Mouse (Mus musculus): ENCODE results near the gene Cd6. TPM values are rescaled to one million over a fixed set of nuclear protein-coding genes. Genes with fewer than 3 reads are reported as not detected.

Gene Cd6
- polyA plus RNA-seq, 1 experiment, result 41.0 TPM

DNA sequence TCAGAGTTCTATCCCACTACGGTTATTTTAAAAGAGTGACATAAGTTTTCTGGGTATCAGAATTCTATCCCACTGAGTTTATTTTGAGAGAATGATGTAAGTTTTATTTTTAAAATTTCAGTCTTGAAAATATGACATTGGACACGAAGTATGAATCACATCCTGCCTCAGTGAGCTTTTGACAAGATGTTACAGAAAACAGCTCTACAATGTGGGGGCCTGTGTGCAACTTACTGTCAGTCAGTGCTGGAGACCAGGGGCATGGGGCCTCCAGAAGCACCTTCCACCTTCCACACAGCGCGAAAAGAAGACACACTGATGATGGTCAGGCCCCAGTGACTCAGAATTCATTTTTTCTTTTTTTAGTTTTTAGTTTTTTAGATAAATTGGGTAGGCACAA, 48.2 kb downstream of the Cd6 start:
- H3K4me1 ChIP-seq (ENCODE audit: control insufficient read depth, insufficient read depth, insufficient read length), result peaks cover 11% of the 10 kb centered on the region; the same call in 1 of the 2 replicates
- DNase-seq (ENCODE audit: low read depth in 1 of 2, low spot score in 2 of 2), result no peak
- no peaks in the 10 kb centered on the region for H3K27me3 ChIP-seq (ENCODE audit: control insufficient read depth, insufficient read depth, low read length)
- WGBS, result 51% methylated on average over 4 of the region's 4 CpGs
- H3K27ac ChIP-seq (ENCODE audit: insufficient read depth, low read length), result peak overlapping the region; percentile 42; the same call in 1 of the 2 replicates
- H3K36me3 ChIP-seq (ENCODE audit: control insufficient read depth, insufficient read depth, low read length), result no peaks in the 10 kb centered on the region
- H3K4me3 ChIP-seq (ENCODE audit: extremely low read depth, insufficient read depth, insufficient read length), result no peak overlapping the region
- TF ChIP-seq POLR2A (IDR thresholded peaks at IDR 0.05; ENCODE audit: low read depth, low read length), result no peak
- no peak for TF ChIP-seq CTCF (IDR thresholded peaks at IDR 0.05; ENCODE audit: extremely low read depth, insufficient read depth, insufficient read length, insufficient replicate concordance)

DNA sequence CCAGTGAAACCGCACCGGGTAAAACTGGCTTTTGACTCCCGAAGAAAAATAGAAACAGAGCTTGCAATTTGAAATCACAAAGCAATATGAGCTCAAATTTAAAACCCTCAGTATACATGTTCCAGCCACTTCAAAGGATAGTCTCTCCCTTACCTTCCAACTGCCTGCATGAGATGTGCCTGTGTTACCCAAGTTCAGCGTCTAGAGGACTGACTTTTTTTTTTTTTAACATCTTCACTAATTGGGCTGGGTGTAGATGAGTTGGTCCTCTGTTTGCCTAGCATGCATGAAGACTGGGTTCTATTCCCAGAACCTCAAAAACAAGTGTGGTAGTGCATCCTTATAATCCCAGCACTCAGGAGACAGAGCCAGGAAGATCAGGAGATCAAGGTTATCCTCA, 53.0 kb downstream of the Cd6 start:
- DNase-seq (ENCODE audit: low read depth in 1 of 2, low spot score in 2 of 2), result no peak
- WGBS, result 77% methylated on average over 4 of the region's 4 CpGs
- TF ChIP-seq POLR2A (IDR thresholded peaks at IDR 0.05; ENCODE audit: low read depth, low read length) (no peak), CTCF (IDR thresholded peaks at IDR 0.05; ENCODE audit: extremely low read depth, insufficient read depth, insufficient read length, insufficient replicate concordance) (no peak)
- Histone ChIP-seq H3K4me1 (ENCODE audit: control insufficient read depth, insufficient read depth, insufficient read length) (no peaks in the 10 kb centered on the region; the same call in none of the 2 replicates), H3K36me3 (ENCODE audit: control insufficient read depth, insufficient read depth, low read length) (no peaks in the 10 kb centered on the region), H3K4me3 (ENCODE audit: extremely low read depth, insufficient read depth, insufficient read length) (no peak overlapping the region), H3K27me3 (ENCODE audit: control insufficient read depth, insufficient read depth, low read length) (no peaks in the 10 kb centered on the region), H3K27ac (ENCODE audit: insufficient read depth, low read length) (no peak overlapping the region)

DNA sequence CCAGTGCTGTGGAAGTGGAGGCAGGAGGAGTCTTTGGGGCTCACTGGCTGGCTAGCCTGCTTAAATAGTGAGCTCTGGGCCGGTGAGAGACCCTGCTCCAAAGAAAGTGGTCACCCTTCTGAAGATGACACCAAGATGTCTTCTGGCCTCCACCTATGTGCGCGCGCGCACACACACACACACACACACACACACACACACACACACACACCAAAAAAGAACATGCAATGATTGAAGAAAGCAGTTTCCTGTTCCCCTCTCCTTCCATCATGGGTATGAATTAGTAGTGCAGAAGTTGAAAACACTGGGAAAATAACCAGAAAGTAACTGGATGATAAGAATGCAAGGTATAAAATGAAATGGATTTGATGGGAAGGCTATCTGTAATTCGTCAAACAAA, 55.7 kb downstream of the Cd6 start:
- DNase-seq (ENCODE audit: low read depth in 1 of 2, low spot score in 2 of 2), result no peak
- H3K27me3 ChIP-seq (ENCODE audit: control insufficient read depth, insufficient read depth, low read length), result no peaks in the 10 kb centered on the region
- no peaks in the 10 kb centered on the region; the same call in none of the 2 replicates for H3K4me1 ChIP-seq (ENCODE audit: control insufficient read depth, insufficient read depth, insufficient read length)
- H3K4me3 ChIP-seq (ENCODE audit: extremely low read depth, insufficient read depth, insufficient read length), result no peak overlapping the region
- H3K27ac ChIP-seq (ENCODE audit: insufficient read depth, low read length), result no peak overlapping the region
- TF ChIP-seq POLR2A (IDR thresholded peaks at IDR 0.05; ENCODE audit: low read depth, low read length) (no peak), CTCF (IDR thresholded peaks at IDR 0.05; ENCODE audit: extremely low read depth, insufficient read depth, insufficient read length, insufficient replicate concordance) (no peak)
- H3K36me3 ChIP-seq (ENCODE audit: control insufficient read depth, insufficient read depth, low read length), result no peaks in the 10 kb centered on the region
- WGBS, result 93% methylated on average over 6 of the region's 6 CpGs

DNA sequence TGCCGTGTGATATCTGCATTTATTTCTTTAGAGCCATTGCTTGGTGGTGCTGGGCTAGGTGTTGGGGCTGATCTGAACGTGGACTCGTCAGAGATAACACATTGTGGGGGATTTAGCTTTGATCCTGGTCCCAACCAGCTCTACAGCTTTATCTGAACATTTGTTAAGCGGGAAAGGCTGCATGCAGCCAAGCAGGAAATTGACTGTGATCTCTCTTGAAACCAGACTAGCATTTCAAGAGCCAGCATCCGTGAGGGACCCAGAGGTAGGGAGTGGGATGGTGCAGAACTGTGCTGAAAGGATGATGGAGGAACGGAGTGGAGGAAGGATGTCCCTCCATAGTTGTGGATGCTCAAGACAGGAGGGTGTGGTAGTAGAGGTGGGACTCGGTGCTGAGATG, 56.5 kb downstream of the Cd6 start:
- Histone ChIP-seq H3K27ac (ENCODE audit: insufficient read depth, low read length) (no peak overlapping the region), H3K36me3 (ENCODE audit: control insufficient read depth, insufficient read depth, low read length) (no peaks in the 10 kb centered on the region), H3K27me3 (ENCODE audit: control insufficient read depth, insufficient read depth, low read length) (no peaks in the 10 kb centered on the region), H3K4me1 (ENCODE audit: control insufficient read depth, insufficient read depth, insufficient read length) (no peaks in the 10 kb centered on the region; the same call in none of the 2 replicates), H3K4me3 (ENCODE audit: extremely low read depth, insufficient read depth, insufficient read length) (no peak overlapping the region)
- WGBS, result 77% methylated on average over 7 of the region's 7 CpGs
- TF ChIP-seq CTCF (IDR thresholded peaks at IDR 0.05; ENCODE audit: extremely low read depth, insufficient read depth, insufficient read length, insufficient replicate concordance), result no peak
- TF ChIP-seq POLR2A (IDR thresholded peaks at IDR 0.05; ENCODE audit: low read depth, low read length), result no peak
- DNase-seq (ENCODE audit: low read depth in 1 of 2, low spot score in 2 of 2), result no peak

DNA sequence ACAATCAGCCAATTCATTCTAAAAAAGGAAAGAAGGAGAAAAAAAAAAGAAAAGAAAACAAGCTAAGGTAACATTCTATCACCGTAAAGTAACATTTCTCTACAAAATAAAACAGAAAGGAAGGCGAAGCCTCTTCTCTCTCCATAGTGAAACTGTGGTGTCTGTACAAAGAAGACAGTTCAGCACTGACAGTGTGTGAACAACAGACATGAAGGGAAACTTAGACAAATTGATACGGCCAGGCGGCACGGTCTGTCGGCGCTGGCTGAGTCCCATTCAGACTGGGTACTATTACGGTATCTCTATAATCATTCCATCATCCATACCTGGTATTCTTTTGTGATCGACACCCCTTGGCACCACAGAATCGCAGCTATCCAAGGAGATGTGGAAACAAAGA, 57.0 kb downstream of the Cd6 start:
- Histone ChIP-seq H3K4me1 (ENCODE audit: control insufficient read depth, insufficient read depth, insufficient read length) (no peaks in the 10 kb centered on the region; the same call in none of the 2 replicates), H3K36me3 (ENCODE audit: control insufficient read depth, insufficient read depth, low read length) (no peaks in the 10 kb centered on the region), H3K27me3 (ENCODE audit: control insufficient read depth, insufficient read depth, low read length) (no peaks in the 10 kb centered on the region), H3K27ac (ENCODE audit: insufficient read depth, low read length) (no peak overlapping the region), H3K4me3 (ENCODE audit: extremely low read depth, insufficient read depth, insufficient read length) (no peak overlapping the region)
- TF ChIP-seq POLR2A (IDR thresholded peaks at IDR 0.05; ENCODE audit: low read depth, low read length) (no peak), CTCF (IDR thresholded peaks at IDR 0.05; ENCODE audit: extremely low read depth, insufficient read depth, insufficient read length, insufficient replicate concordance) (no peak)
- WGBS, result 86% methylated on average over 10 of the region's 10 CpGs
- no peak for DNase-seq (ENCODE audit: low read depth in 1 of 2, low spot score in 2 of 2)

DNA sequence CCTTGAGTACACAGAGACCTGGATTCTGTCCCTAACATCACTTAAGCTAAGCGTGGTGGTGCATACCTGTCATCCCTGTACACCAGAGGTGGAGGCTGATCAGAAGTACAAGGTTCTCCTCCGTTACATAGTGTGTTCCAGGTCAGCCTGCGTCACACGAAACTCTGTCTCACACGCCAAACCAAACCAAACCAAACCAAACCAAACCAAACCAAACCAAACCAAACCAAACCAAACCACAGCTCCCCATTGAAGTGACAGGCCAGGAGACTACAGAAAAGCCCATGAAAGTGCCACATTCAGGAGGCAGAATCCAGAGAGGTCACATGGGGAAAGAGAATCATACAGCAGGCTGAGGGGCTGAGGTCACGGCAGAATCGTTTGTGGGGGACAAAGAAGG, 57.9 kb downstream of the Cd6 start:
- Histone ChIP-seq H3K4me3 (ENCODE audit: extremely low read depth, insufficient read depth, insufficient read length) (no peak overlapping the region), H3K27ac (ENCODE audit: insufficient read depth, low read length) (no peak overlapping the region), H3K36me3 (ENCODE audit: control insufficient read depth, insufficient read depth, low read length) (no peaks in the 10 kb centered on the region), H3K4me1 (ENCODE audit: control insufficient read depth, insufficient read depth, insufficient read length) (no peaks in the 10 kb centered on the region; the same call in none of the 2 replicates), H3K27me3 (ENCODE audit: control insufficient read depth, insufficient read depth, low read length) (no peaks in the 10 kb centered on the region)
- no peak for TF ChIP-seq POLR2A (IDR thresholded peaks at IDR 0.05; ENCODE audit: low read depth, low read length)
- TF ChIP-seq CTCF (IDR thresholded peaks at IDR 0.05; ENCODE audit: extremely low read depth, insufficient read depth, insufficient read length, insufficient replicate concordance), result no peak
- no peak for DNase-seq (ENCODE audit: low read depth in 1 of 2, low spot score in 2 of 2)
- WGBS, result 73% methylated on average over 7 of the region's 7 CpGs

DNA sequence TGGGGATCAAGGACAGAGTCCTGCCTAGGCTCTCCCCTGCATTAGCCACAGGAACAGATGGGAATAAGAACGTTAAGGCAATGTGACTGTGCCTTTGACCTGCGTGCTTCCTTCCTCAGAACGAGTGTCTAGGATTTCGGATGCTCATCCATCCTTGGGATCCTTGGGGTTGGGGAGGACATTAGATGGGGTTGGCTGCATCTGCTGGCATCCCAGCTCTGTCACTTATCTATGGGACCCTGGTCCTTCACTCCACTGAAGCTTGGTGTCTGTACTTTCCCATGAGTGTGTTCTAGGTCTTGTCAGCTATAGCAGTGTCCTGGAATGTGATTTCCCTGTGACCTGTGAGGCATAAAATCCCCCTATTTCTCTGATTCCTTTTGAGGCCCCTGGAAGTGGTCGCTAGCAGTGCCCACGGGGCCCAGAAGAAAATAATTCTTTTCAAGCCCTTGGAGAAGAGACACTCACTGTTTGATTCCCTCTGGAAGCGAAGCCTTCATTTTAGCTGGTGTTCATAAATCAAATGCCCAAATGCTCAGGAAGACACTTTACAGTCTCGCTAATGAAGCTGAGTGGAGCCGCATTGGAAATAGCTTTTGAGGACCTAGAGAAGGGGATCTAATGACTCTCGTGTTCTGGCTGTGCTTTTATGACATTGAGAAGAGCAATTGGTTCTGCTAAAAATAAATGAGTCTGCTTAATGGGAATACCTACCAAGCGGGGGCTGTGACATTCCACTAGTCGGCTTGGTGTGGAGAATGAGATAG, 60.2 kb downstream of the Cd6 start:
- Histone ChIP-seq H3K27me3 (ENCODE audit: control insufficient read depth, insufficient read depth, low read length) (no peaks in the 10 kb centered on the region), H3K4me3 (ENCODE audit: extremely low read depth, insufficient read depth, insufficient read length) (no peak overlapping the region), H3K36me3 (ENCODE audit: control insufficient read depth, insufficient read depth, low read length) (no peaks in the 10 kb centered on the region), H3K4me1 (ENCODE audit: control insufficient read depth, insufficient read depth, insufficient read length) (no peaks in the 10 kb centered on the region; the same call in 1 of the 2 replicates), H3K27ac (ENCODE audit: insufficient read depth, low read length) (no peak overlapping the region)
- TF ChIP-seq POLR2A (IDR thresholded peaks at IDR 0.05; ENCODE audit: low read depth, low read length) (no peak), CTCF (IDR thresholded peaks at IDR 0.05; ENCODE audit: extremely low read depth, insufficient read depth, insufficient read length, insufficient replicate concordance) (no peak)
- DNase-seq (ENCODE audit: low read depth in 1 of 2, low spot score in 2 of 2), result no peak
- 86% methylated on average over 12 of the region's 12 CpGs for WGBS
